Mouse (Mus musculus) olfactory bulb, adult 2 months (tissue): ENCODE measurements around the gene Nsun5.

ENCODE experiments used
- CTCF ChIP-seq: fragments of 200-500 bp; IDR thresholded peaks from 2 replicates; pipeline ENCODE4 v1.5.1; 2012; ENCODE audit warnings: low read depth, mild to moderate bottlenecking, low read length, moderate library complexity; ENCODE audit not compliant: insufficient read depth
- POLR2A ChIP-seq: fragments of 200-500 bp; IDR thresholded peaks from 2 replicates; pipeline ENCODE4 v1.6.1; 2012; ENCODE audit warnings: mild to moderate bottlenecking, low read depth, low read length, moderate library complexity; ENCODE audit not compliant: insufficient read depth

DNA sequence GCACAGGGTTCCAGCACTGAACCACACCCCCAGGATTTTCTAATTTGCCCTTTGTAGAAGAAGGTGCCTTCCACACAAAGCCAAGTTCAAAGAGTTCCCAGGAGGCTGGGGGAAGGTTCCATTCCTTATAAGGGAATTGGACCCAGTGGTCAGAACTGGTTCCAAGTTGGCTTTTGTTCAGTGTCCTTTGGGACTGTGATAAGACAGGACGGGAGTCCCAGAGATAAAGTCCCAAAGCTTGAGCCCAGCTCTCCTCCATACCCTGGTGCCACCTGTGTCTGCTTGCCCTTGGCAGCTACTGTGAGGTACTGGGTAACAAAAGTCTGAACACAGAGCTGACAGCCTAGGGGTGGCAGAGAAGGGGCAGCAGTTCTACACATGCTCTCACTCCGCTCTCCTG is 10.0 kb upstream of the Nsun5 start:
- TF ChIP-seq POLR2A, result no peak
- no peak for TF ChIP-seq CTCF
